Mouse (Mus musculus): ENCODE data around the gene Commd3.

Gene Commd3

DNA sequence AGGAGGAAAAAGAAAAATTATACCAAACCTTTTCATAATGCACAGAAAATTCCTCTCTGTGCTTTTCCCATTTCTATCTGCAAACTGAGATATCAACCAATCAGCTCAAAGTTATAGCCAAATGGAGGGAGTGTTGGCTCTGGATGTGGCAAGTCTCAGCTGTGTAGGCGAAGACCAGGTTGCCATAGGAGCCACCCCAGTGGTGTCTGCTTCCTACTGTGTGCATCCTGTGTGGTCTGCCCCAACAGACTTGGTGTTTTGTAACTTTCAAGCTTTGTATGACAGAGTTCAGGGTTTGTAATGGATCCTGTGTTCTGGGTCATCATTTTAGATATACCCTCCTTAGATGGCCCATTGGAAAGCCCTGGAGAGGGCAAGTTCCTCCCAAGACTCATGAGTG is 52.3 kb downstream of the Commd3 start:
- DNase-seq (ENCODE audit: low spot score) = no peak
